Mouse (Mus musculus) forebrain, embryonic 16.5 days (tissue): ENCODE measurements at regions not wholly inside any gene's neighbourhood (a gene's known extent, or its start where the extent isn't known, plus 50 kb on each side); places are given as distances from the start of the nearest gene placed in this dataset.

Source experiments
- ATAC-seq: fragments of 200-750 bp; cut with Nextera tagmentation; 2 replicates; pipeline ENCODE4 v1.8.0; 2017; ENCODE audit warnings: mild to moderate bottlenecking, moderate library complexity
- H3K27ac ChIP-seq: fragments of 300-500 bp; sonication (generic); 2 replicates; pipeline ENCODE4 v1.5.1; 2014; ENCODE audit warnings: low read length, control low read depth
- H3K27me3 ChIP-seq: fragments of 300-500 bp; sonication (generic); replicated peaks from 2 replicates; pipeline ENCODE4 v1.6.1; 2014; ENCODE audit warnings: low read length; ENCODE audit not compliant: control insufficient read depth, insufficient read depth
- H3K36me3 ChIP-seq: fragments of 300-500 bp; sonication (generic); 2 replicates; pipeline ENCODE4 v1.6.1; 2014; ENCODE audit not compliant: control insufficient read depth, insufficient read depth
- H3K4me1 ChIP-seq: fragments of 300-500 bp; sonication (generic); replicated peaks from 2 replicates; pipeline ENCODE4 v1.6.1; 2014; ENCODE audit warnings: low read length; ENCODE audit not compliant: control insufficient read depth, insufficient read depth
- H3K4me2 ChIP-seq: fragments of 300-500 bp; sonication (generic); 2 replicates; pipeline ENCODE4 v1.6.1; 2014; ENCODE audit warnings: mild to moderate bottlenecking, low read length, control low read depth
- H3K4me3 ChIP-seq: fragments of 300-500 bp; sonication (generic); replicated peaks from 2 replicates; pipeline ENCODE4 v1.5.1; 2014; ENCODE audit warnings: mild to moderate bottlenecking, low read length, control low read depth
- H3K9ac ChIP-seq: fragments of 300-500 bp; sonication (generic); replicated peaks from 2 replicates; pipeline ENCODE4 v1.6.1; 2014; ENCODE audit warnings: low read depth, low read length, control low read depth
- H3K9me3 ChIP-seq: fragments of 300-500 bp; sonication (generic); 2 replicates; pipeline ENCODE4 v1.6.1; 2016; ENCODE audit warnings: low read length; ENCODE audit not compliant: control insufficient read depth
- WGBS: fragments of 180-500 bp; shearing (Covaris S2); extraction: QIAGEN DNeasy Blood & Tissue Kit; methylation state at CpG from one replicate; pipeline ENCODE4 v1.1.7; 2014; 5-methylcytosine and 5-hydroxymethylcytosine counted together

- H3K36me3 ChIP-seq = no peaks in the 10 kb centered on the region
- no peaks in the 10 kb centered on the region for H3K27me3 ChIP-seq
- 76% methylated on average over 1 of the region's 1 CpGs for WGBS
- H3K27ac ChIP-seq = no peak overlapping the region
- no peak overlapping the region for H3K4me3 ChIP-seq
- no peaks in the 10 kb centered on the region for H3K9me3 ChIP-seq
- no peak for ATAC-seq
- no peak overlapping the region for H3K9ac ChIP-seq
- H3K4me2 ChIP-seq = no peak overlapping the region
- no peaks in the 10 kb centered on the region for H3K4me1 ChIP-seq
Observed at GRCm38 (mm10) chr1:163512008-163512407, 108.5 kb upstream of the Gorab start.

- Histone ChIP-seq H3K4me1 (no peaks in the 10 kb centered on the region), H3K4me3 (no peak overlapping the region), H3K9ac (no peak overlapping the region), H3K27me3 (no peaks in the 10 kb centered on the region), H3K36me3 (no peaks in the 10 kb centered on the region), H3K4me2 (no peak overlapping the region), H3K27ac (no peak overlapping the region), H3K9me3 (no peaks in the 10 kb centered on the region)
- ATAC-seq = no peak
- WGBS = 76% methylated on average over 7 of the region's 7 CpGs
Observed at GRCm38 (mm10) chr1:163505035-163505434, 101.6 kb upstream of the Gorab start.

GRCm38 (mm10) chr1:163502557-163502956, 99.1 kb upstream of the Gorab start:
- Histone ChIP-seq H3K4me1 (no peaks in the 10 kb centered on the region), H3K9me3 (no peaks in the 10 kb centered on the region), H3K27ac (no peak overlapping the region), H3K4me3 (no peak overlapping the region), H3K36me3 (no peaks in the 10 kb centered on the region), H3K4me2 (no peak overlapping the region), H3K27me3 (no peaks in the 10 kb centered on the region), H3K9ac (no peak overlapping the region)
- WGBS = 97% methylated on average over 1 of the region's 1 CpGs
- ATAC-seq = no peak

GRCm38 (mm10) chr1:163498398-163498958, 95.0 kb upstream of the Gorab start:
- no peak overlapping the region for H3K4me3 ChIP-seq
- H3K9me3 ChIP-seq = no peaks in the 10 kb centered on the region
- WGBS = 93% methylated on average over 5 of the region's 5 CpGs
- no peaks in the 10 kb centered on the region for H3K4me1 ChIP-seq
- H3K4me2 ChIP-seq = no peak overlapping the region
- no peaks in the 10 kb centered on the region for H3K27me3 ChIP-seq
- no peak overlapping the region for H3K9ac ChIP-seq
- ATAC-seq = no peak
- H3K36me3 ChIP-seq = no peaks in the 10 kb centered on the region
- no peak overlapping the region for H3K27ac ChIP-seq

- H3K9ac ChIP-seq = no peak overlapping the region
- H3K27ac ChIP-seq = no peak overlapping the region
- H3K4me3 ChIP-seq = no peak overlapping the region
- H3K36me3 ChIP-seq = no peaks in the 10 kb centered on the region
- WGBS = 84% methylated on average over 1 of the region's 1 CpGs
- H3K4me1 ChIP-seq = no peaks in the 10 kb centered on the region
- H3K4me2 ChIP-seq = no peak overlapping the region
- H3K9me3 ChIP-seq = no peaks in the 10 kb centered on the region
- no peaks in the 10 kb centered on the region for H3K27me3 ChIP-seq
- no peak for ATAC-seq
Observed at GRCm38 (mm10) chr1:163496416-163496815, 92.9 kb upstream of the Gorab start.

GRCm38 (mm10) chr1:163488532-163488931, 85.1 kb upstream of the Gorab start:
- no peak overlapping the region for H3K4me2 ChIP-seq
- H3K36me3 ChIP-seq = no peaks in the 10 kb centered on the region
- no peak for ATAC-seq
- H3K9ac ChIP-seq = no peak overlapping the region
- WGBS = 53% methylated on average over 6 of the region's 6 CpGs
- no peaks in the 10 kb centered on the region for H3K9me3 ChIP-seq
- no peaks in the 10 kb centered on the region for H3K4me1 ChIP-seq
- H3K27ac ChIP-seq = no peak overlapping the region
- no peak overlapping the region for H3K4me3 ChIP-seq
- no peaks in the 10 kb centered on the region for H3K27me3 ChIP-seq

- Histone ChIP-seq H3K4me2 (no peak overlapping the region), H3K4me1 (no peaks in the 10 kb centered on the region), H3K27me3 (no peaks in the 10 kb centered on the region), H3K9ac (no peak overlapping the region), H3K27ac (no peak overlapping the region), H3K9me3 (no peaks in the 10 kb centered on the region), H3K36me3 (no peaks in the 10 kb centered on the region), H3K4me3 (no peak overlapping the region)
- 84% methylated on average over 4 of the region's 4 CpGs for WGBS
- ATAC-seq = no peak
Observed at GRCm38 (mm10) chr1:163488109-163488508, 84.6 kb upstream of the Gorab start.

- Histone ChIP-seq H3K36me3 (no peaks in the 10 kb centered on the region), H3K4me2 (no peak overlapping the region), H3K9ac (no peak overlapping the region), H3K4me1 (no peaks in the 10 kb centered on the region), H3K27ac (no peak overlapping the region), H3K27me3 (no peaks in the 10 kb centered on the region), H3K4me3 (no peak overlapping the region), H3K9me3 (no peaks in the 10 kb centered on the region)
- ATAC-seq = no peak
- WGBS = 84% methylated on average over 3 of the region's 3 CpGs
Observed at GRCm38 (mm10) chr1:163483098-163483497, 79.6 kb upstream of the Gorab start.

- Histone ChIP-seq H3K9me3 (no peaks in the 10 kb centered on the region), H3K4me2 (no peak overlapping the region), H3K4me3 (no peak overlapping the region), H3K27me3 (no peaks in the 10 kb centered on the region), H3K9ac (no peak overlapping the region), H3K27ac (no peak overlapping the region), H3K4me1 (no peaks in the 10 kb centered on the region), H3K36me3 (no peaks in the 10 kb centered on the region)
- ATAC-seq = no peak
- 29% methylated on average over 4 of the region's 4 CpGs for WGBS
Observed at GRCm38 (mm10) chr1:163477478-163478167, 74.2 kb upstream of the Gorab start.

GRCm38 (mm10) chr1:163461194-163461593, 57.7 kb upstream of the Gorab start:
- Histone ChIP-seq H3K4me1 (no peaks in the 10 kb centered on the region), H3K9ac (no peak overlapping the region), H3K4me3 (no peak overlapping the region), H3K27ac (no peak overlapping the region), H3K9me3 (no peaks in the 10 kb centered on the region), H3K4me2 (no peak overlapping the region), H3K36me3 (no peaks in the 10 kb centered on the region), H3K27me3 (no peaks in the 10 kb centered on the region)
- no peak for ATAC-seq
- WGBS = 91% methylated on average over 13 of the region's 13 CpGs
